Mouse (Mus musculus) CH12.LX (cell line): ENCODE measurements at regions not wholly inside any gene's neighbourhood (a gene's known extent, or its start where the extent isn't known, plus 50 kb on each side); places are given as distances from the start of the nearest gene placed in this dataset.

ENCODE experiments used
- DNase-seq: peaks from one replicate; pipeline ENCODE4 v3.0.0-alpha.2; 2013; ENCODE audit errors: extremely low read depth
- H3K27ac ChIP-seq: 2 replicates; pipeline ENCODE4 v1.5.1; 2012; ENCODE audit warnings: low read depth, mild to moderate bottlenecking, control low read depth, moderate library complexity; ENCODE audit not compliant: insufficient read depth
- H3K27me3 ChIP-seq: replicated peaks from 2 replicates; pipeline ENCODE3; 2012; ENCODE audit warnings: inconsistent platforms
- H3K36me3 ChIP-seq, 2 experiments: replicated peaks in 1 of 2; 2 replicates each; pipeline versions ENCODE3 to v1.6.1; 2012; ENCODE audit warnings: inconsistent platforms in 1 of 2, low read length in 1 of 2, mild to moderate bottlenecking in 1 of 2, mixed read lengths in 1 of 2, moderate library complexity in 1 of 2; ENCODE audit not compliant: control insufficient read depth in 1 of 2, insufficient read depth in 1 of 2
- H3K4me1 ChIP-seq, 2 experiments: 2 replicates each; pipeline ENCODE4 v1.6.1; 2012; ENCODE audit warnings: inconsistent platforms in 1 of 2, moderate library complexity in 1 of 2; ENCODE audit not compliant: insufficient read depth in 2 of 2, control insufficient read depth in 1 of 2
- H3K4me2 ChIP-seq: 2 replicates; pipeline ENCODE4 v1.6.1; 2012; ENCODE audit warnings: low read depth, mild to moderate bottlenecking, control low read depth; ENCODE audit not compliant: poor library complexity, insufficient read depth, severe bottlenecking
- H3K4me3 ChIP-seq, 3 experiments: fragments of 150-350 bp in 1 of 3; sonication (generic) in 1 of 3; replicated peaks in 1 of 3; 2 replicates each; pipeline versions ENCODE3 to v1.5.1; 2011 to 2012; ENCODE audit warnings: low read depth in 2 of 3, low read length in 2 of 3, mild to moderate bottlenecking in 2 of 3, moderate library complexity in 2 of 3, control low read depth in 1 of 3, improper control_type of control experiment in 1 of 3, inconsistent platforms in 1 of 3, mixed read lengths in 1 of 3; ENCODE audit not compliant: poor library complexity in 1 of 3
- H3K79me2 ChIP-seq: replicated peaks from 2 replicates; pipeline ENCODE4 v1.6.1; 2012; ENCODE audit warnings: mild to moderate bottlenecking, moderate library complexity; ENCODE audit not compliant: control insufficient read depth, poor library complexity, insufficient read depth, severe bottlenecking; ENCODE audit errors: extremely low read depth
- H3K9ac ChIP-seq: 2 replicates; pipeline ENCODE4 v1.6.1; 2012; ENCODE audit warnings: low read depth, mild to moderate bottlenecking, control low read depth, moderate library complexity; ENCODE audit not compliant: insufficient read depth
- H3K9me3 ChIP-seq: replicated peaks from 2 replicates; pipeline ENCODE3; 2012; ENCODE audit warnings: low read length, inconsistent platforms, mixed read lengths
- BHLHE40 ChIP-seq: IDR thresholded peaks from 2 replicates; pipeline ENCODE4 v1.6.1; 2011; ENCODE audit warnings: mild to moderate bottlenecking, low read depth, low read length, improper control_type of control experiment
- CHD1 ChIP-seq: IDR thresholded peaks from 2 replicates; pipeline ENCODE4 v1.6.1; 2012; ENCODE audit warnings: low read depth, low read length, improper control_type of control experiment, inconsistent platforms
- CHD2 ChIP-seq: IDR thresholded peaks from 2 replicates; pipeline ENCODE4 v1.6.1; 2011; ENCODE audit warnings: low read length, improper control_type of control experiment
- CTCF ChIP-seq, 2 experiments: IDR thresholded peaks in 1 of 2; conservative IDR thresholded peaks in 1 of 2; 2 replicates each; pipeline ENCODE4 v1.5.1; 2011 to 2012; ENCODE audit warnings: low read depth in 2 of 2, low read length in 2 of 2, improper control_type of control experiment in 1 of 2, inconsistent platforms in 1 of 2, mild to moderate bottlenecking in 1 of 2, moderate library complexity in 1 of 2
- ELF1 ChIP-seq: IDR thresholded peaks from 2 replicates; pipeline ENCODE4 v1.6.1; 2014; ENCODE audit warnings: low read depth, mild to moderate bottlenecking, inconsistent platforms, low read length, improper control_type of control experiment
- EP300 ChIP-seq: IDR thresholded peaks from 2 replicates; pipeline ENCODE4 v1.6.1; 2011; ENCODE audit warnings: low read length, improper control_type of control experiment
- ETS1 ChIP-seq: conservative IDR thresholded peaks from 2 replicates; pipeline ENCODE4 v1.6.1; 2012; ENCODE audit warnings: low read depth, mild to moderate bottlenecking, inconsistent platforms, low read length, improper control_type of control experiment, moderate library complexity
- GABPA ChIP-seq: IDR thresholded peaks from 2 replicates; pipeline ENCODE4 v1.6.1; 2012; ENCODE audit warnings: low read depth, low read length, improper control_type of control experiment, inconsistent platforms; ENCODE audit not compliant: insufficient replicate concordance
- JUN ChIP-seq: IDR thresholded peaks from 2 replicates; pipeline ENCODE4 v1.6.1; 2011; ENCODE audit warnings: low read depth, mild to moderate bottlenecking, low read length, improper control_type of control experiment, moderate library complexity; ENCODE audit not compliant: insufficient read depth
- MAX ChIP-seq: IDR thresholded peaks from 2 replicates; pipeline ENCODE4 v1.6.1; 2011; ENCODE audit warnings: low read length, improper control_type of control experiment
- MEF2A ChIP-seq: IDR thresholded peaks from 2 replicates; pipeline ENCODE4 v1.6.1; 2014; ENCODE audit warnings: low read depth, mild to moderate bottlenecking, inconsistent platforms, low read length, improper control_type of control experiment, borderline replicate concordance
- NELFE ChIP-seq: IDR thresholded peaks from 2 replicates; pipeline ENCODE4 v1.6.1; 2011; ENCODE audit warnings: low read depth, low read length, improper control_type of control experiment
- PAX5 ChIP-seq: IDR thresholded peaks from 2 replicates; pipeline ENCODE4 v1.6.1; 2012; ENCODE audit warnings: low read length, inconsistent platforms, mixed read lengths
- RAD21 ChIP-seq: IDR thresholded peaks from 2 replicates; pipeline ENCODE4 v1.6.1; 2011; ENCODE audit warnings: low read depth, mild to moderate bottlenecking, low read length, improper control_type of control experiment, moderate library complexity
- SMC3 ChIP-seq: IDR thresholded peaks from 2 replicates; pipeline ENCODE4 v1.6.1; 2011; ENCODE audit warnings: low read depth, low read length, improper control_type of control experiment
- TBP ChIP-seq: conservative IDR thresholded peaks from 2 replicates; pipeline ENCODE4 v1.6.1; 2011; ENCODE audit warnings: low read depth, low read length, improper control_type of control experiment
- TCF12 ChIP-seq: IDR thresholded peaks from 2 replicates; pipeline ENCODE4 v1.6.1; 2014; ENCODE audit warnings: low read depth, mild to moderate bottlenecking, inconsistent platforms, low read length, improper control_type of control experiment
- UBTF ChIP-seq: IDR thresholded peaks from 2 replicates; pipeline ENCODE4 v1.6.1; 2012; ENCODE audit warnings: low read depth, mild to moderate bottlenecking, inconsistent platforms, low read length, improper control_type of control experiment, moderate library complexity
- ZC3H11A ChIP-seq: IDR thresholded peaks from 2 replicates; pipeline ENCODE4 v1.6.1; 2012; ENCODE audit warnings: low read depth, mild to moderate bottlenecking, inconsistent platforms, low read length, improper control_type of control experiment
- ZMIZ1 ChIP-seq: IDR thresholded peaks from 2 replicates; pipeline ENCODE4 v1.6.1; 2012; ENCODE audit warnings: low read depth, mild to moderate bottlenecking, inconsistent platforms, low read length, improper control_type of control experiment
- dilution Hi-C: fragments of 300-500 bp; cut with MboI; formaldehyde crosslinking; loops from 2 replicates; pipeline ENCODE4 v1.14.3; 2020; ENCODE audit warnings: low sequenced_read_pairs; ENCODE audit not compliant: extremely low pct_unique_long_range_greater_than_20kb, extremely low pct_ligation_motif_present
- in situ Hi-C: fragments of 300-500 bp; cut with MboI; formaldehyde crosslinking; loops from 3 replicates; pipeline ENCODE4 v1.14.3; 2019; ENCODE audit warnings: low sequenced_read_pairs, low pct_ligation_motif_present, low pct_unique_long_range_greater_than_20kb, mixed read lengths

DNA sequence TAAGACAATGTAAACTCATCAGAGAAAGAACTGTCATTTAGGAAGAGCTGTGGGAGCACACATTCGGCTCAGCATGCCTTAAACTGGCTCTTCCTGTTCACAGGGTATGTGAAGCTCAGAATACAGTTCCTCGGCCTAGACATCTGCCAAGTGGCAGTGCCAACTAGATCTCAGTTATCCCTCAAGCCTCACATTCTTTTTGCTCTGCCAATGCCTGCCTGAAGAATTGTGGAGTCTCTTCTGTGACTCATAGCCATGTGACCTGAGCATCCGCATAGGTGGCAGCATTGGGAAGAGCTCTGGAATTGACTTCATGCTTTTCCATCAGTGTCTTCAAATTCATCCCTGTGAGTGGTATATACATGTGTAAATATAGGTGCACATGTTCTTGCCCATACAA, 59.7 kb downstream of the Prlhr start:
- H3K9ac ChIP-seq: no peak overlapping the region
- H3K27me3 ChIP-seq: no peaks in the 10 kb centered on the region
- H3K4me1 ChIP-seq: no peaks in the 10 kb centered on the region
- no peaks in the 10 kb centered on the region for H3K79me2 ChIP-seq
- no peak for DNase-seq
- H3K9me3 ChIP-seq: no peaks in the 10 kb centered on the region
- H3K4me2 ChIP-seq: no peak overlapping the region
- dilution Hi-C loops (no loop called here), in situ Hi-C loops (no loop called here)
- no peak overlapping the region for H3K4me3 ChIP-seq
- TF ChIP-seq BHLHE40 (no peak), ETS1 (no peak), TCF12 (no peak), MEF2A (no peak), TBP (no peak), MAX (no peak), NELFE (no peak), ZC3H11A (no peak), GABPA (no peak), RAD21 (no peak), UBTF (no peak), CHD2 (no peak), CTCF (conservative IDR thresholded peaks at IDR 0.05 in 1 of 2, IDR thresholded peaks at IDR 0.05 in 1 of 2; ENCODE audit: low read depth in 2 of 2, low read length in 2 of 2) (no peak)
- H3K27ac ChIP-seq: no peak overlapping the region
- H3K36me3 ChIP-seq: no peaks in the 10 kb centered on the region

DNA sequence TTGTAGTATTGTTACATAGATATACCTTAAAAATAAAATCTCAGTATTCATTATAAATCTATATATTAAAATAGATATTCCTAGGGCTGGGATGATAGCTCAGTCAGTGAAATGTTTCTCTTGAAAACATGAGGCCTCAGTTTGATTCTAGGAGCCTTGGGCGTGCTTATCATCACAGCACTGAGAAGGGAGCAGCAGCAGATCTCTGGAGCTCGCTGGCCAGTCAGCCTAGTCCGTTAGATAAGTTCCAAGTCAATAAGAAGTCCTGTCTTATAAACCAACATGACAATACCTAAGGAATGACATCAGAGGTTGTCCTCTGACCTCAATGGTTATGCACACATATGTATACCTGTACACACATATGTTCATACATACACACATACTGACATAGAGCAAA, 68.7 kb downstream of the Prlhr start:
- Histone ChIP-seq H3K79me2 (no peaks in the 10 kb centered on the region), H3K9ac (no peak overlapping the region), H3K27me3 (no peaks in the 10 kb centered on the region), H3K9me3 (no peaks in the 10 kb centered on the region), H3K4me1 (peaks cover 0 to 10% of the 10 kb centered on the region in 2 experiments; a peak in 1 of 4 replicates), H3K4me2 (no peak overlapping the region), H3K36me3 (no peaks in the 10 kb centered on the region), H3K4me3 (no peak overlapping the region), H3K27ac (no peak overlapping the region)
- TF ChIP-seq MAX (no peak), ZMIZ1 (no peak), SMC3 (no peak), JUN (no peak), EP300 (no peak), MEF2A (no peak), CTCF (conservative IDR thresholded peaks at IDR 0.05 in 1 of 2, IDR thresholded peaks at IDR 0.05 in 1 of 2; ENCODE audit: low read depth in 2 of 2, low read length in 2 of 2) (no peak), ETS1 (no peak), CHD1 (no peak), PAX5 (no peak), NELFE (no peak), ELF1 (no peak)
- DNase-seq: no peak
- in situ Hi-C loops (no loop called here), dilution Hi-C loops (no loop called here)
